8 mouse cellular contexts compared by ENCODE assay signal in the genomic region with DNA sequence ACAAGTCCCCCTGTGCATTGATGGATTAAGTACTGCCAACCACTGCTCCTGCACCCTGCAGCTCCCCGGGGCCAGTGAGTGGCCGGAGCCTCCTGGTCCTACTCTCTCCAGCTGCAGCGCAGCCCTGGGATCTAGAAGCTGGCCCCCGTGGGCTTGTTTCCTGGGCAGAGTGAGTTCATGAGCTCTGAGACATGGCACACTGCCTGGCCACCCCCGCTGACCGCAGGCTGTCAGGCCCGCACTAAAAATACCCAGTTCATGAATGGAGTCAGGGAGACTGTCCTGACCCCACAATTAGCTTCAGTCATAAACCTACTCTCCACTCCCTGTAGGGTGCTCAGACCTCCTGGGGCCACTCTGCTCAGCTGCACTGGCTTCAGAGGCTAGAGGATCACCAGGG.
A peak's percentile ranks its signal among the peaks of the same experiment; 100 is the strongest.
DNase-seq lines count a peak whose midpoint lies in the region; ATAC-seq and TF ChIP-seq lines count a peak whose summit lies in the region.

No protein-coding gene starts in this region.

- TF ChIP-seq CTCF in cerebellum, adult 2 months (IDR thresholded peaks at IDR 0.05; ENCODE audit: borderline replicate concordance, insufficient read depth, low read depth, low read length), result no peak

- no peaks in the 10 kb centered on the region for H3K36me3 ChIP-seq in heart, embryonic 15.5 days

- TF ChIP-seq POLR2A in cerebellum, adult 2 months (IDR thresholded peaks at IDR 0.05; ENCODE audit: borderline replicate concordance, insufficient read depth, low read length), result no peak

- no peaks in the 10 kb centered on the region for H3K27me3 ChIP-seq in cerebellum, adult 2 months (ENCODE audit: control insufficient read depth, insufficient read depth, low read length)
- H3K27me3 ChIP-seq in heart, embryonic 15.5 days, result no peaks in the 10 kb centered on the region

- 7% methylated on average over 7 of the region's 7 CpGs for WGBS in cerebellum, adult 2 months
- whole genome bisulfite sequencing in heart, embryonic 15.5 days, result 24% methylated on average over 7 of the region's 7 CpGs

- DNase-seq in left cerebral cortex, postnatal 14 days (ENCODE audit: low spot score in 2 of 2), result peak; percentile 25 to 28
- DNase-seq in left cerebral cortex, adult 11 months (ENCODE audit: low spot score), result no peak
- DNase-seq in cerebellum, adult 2 months, result peak; percentile 47 to 60
- DNase-seq in lung, postnatal 10 days, result peak; percentile 73
- DNase-seq in urinary bladder, postnatal 4 days (ENCODE audit: low spot score in 2 of 2), result no peak
- no peak for DNase-seq in ovary, postnatal 10 days (ENCODE audit: low spot score)
- no peak for DNase-seq in spleen, postnatal 36 days (ENCODE audit: low spot score in 2 of 2)

- 0 out of 2 replicates have a peak overlapping the region, but pooled peaks have one; percentile 7 for H3K9ac ChIP-seq in heart, embryonic 15.5 days

- ATAC-seq in heart, embryonic 15.5 days (replicated peaks; ENCODE audit: insufficient number of reproducible peaks, insufficient read depth, low FRiP score, low read depth), result 0 out of 2 replicates have a peak, but pooled peaks have one; percentile 16

- H3K4me1 ChIP-seq in cerebellum, adult 2 months (ENCODE audit: control insufficient read depth, insufficient read depth, low read length), result peaks cover 20% of the 10 kb centered on the region
- peaks cover 80% of the 10 kb centered on the region for H3K4me1 ChIP-seq in heart, embryonic 15.5 days (replicated peaks)

- intact Hi-C loops in left cerebral cortex, postnatal 14 days (cut with DNase I), result no loop called here

- no peak overlapping the region for H3K27ac ChIP-seq in cerebellum, adult 2 months (ENCODE audit: insufficient read depth, low read length)
- H3K27ac ChIP-seq in heart, embryonic 15.5 days, result peak overlapping the region; percentile 75

- H3K4me2 ChIP-seq in heart, embryonic 15.5 days, result peak overlapping the region; percentile 29

- no peaks in the 10 kb centered on the region for H3K9me3 ChIP-seq in heart, embryonic 15.5 days (replicated peaks)

- no peak overlapping the region for H3K4me3 ChIP-seq in cerebellum, adult 2 months (replicated peaks; ENCODE audit: insufficient read depth, low read depth, low read length)
- H3K4me3 ChIP-seq in heart, embryonic 15.5 days, result no peak overlapping the region

Comparison
In these comparisons a context has a peak if more than half of its experiments do, and no peak if none do; other contexts are left out.
1. DNase-seq: peak in left cerebral cortex, postnatal 14 days (2 of 2), cerebellum, adult 2 months (2 of 2) and lung, postnatal 10 days (single experiment); none in left cerebral cortex, adult 11 months (single experiment), urinary bladder, postnatal 4 days (0 of 2), ovary, postnatal 10 days (single experiment) and spleen, postnatal 36 days (0 of 2).